ENCODE assay signal across 10 mouse cellular contexts in the genomic region with DNA sequence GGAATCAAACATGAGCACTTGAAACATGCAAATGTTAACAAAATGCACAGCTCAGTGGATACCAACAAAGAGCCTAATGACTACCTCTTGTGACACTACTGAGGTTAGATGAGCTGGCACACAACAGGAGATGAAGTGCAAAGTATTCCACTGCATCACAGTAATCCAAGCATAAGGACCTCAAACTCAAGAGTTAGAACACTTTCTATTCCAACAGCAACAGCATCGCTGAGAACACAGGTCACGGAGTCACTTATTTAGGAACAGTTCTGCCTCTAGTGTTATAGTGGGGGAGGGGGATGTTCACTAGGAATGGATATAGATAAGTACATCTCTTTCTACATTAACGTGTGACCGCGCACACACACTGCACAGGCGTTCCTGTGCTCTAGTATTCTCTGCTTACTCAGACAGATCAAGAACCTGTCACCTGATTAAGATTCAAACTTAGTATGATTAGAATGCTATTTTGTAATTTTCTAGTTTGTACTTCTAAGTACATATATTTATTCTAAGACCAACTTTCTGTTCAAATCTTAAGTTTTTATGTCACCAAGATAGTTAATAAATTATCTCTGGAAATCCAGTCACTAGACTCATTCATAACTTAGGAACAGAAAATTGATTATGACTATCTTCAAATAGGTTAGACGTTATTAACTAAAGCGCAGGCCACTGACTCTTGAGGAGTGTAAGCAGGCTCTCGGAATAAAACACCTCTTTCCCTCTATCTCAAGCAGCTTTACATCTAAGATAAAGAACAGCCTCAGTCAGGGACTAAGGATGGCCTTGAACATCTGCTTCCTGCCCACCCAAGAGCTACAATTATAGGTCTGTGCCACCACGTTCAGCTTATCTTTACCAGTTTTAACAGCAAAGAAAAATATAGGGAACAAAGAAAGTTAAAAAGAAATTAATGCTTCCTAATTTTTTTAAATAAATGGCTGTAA. TPM values are rescaled to one million over a fixed set of nuclear protein-coding genes. Genes with fewer than 3 reads are reported as not detected.
DNase-seq lines count a peak whose midpoint lies in the region; ATAC-seq and TF ChIP-seq lines count a peak whose summit lies in the region.
"Had no signal": no experiment of that assay in that cellular context is flagged by ENCODE, and none has a peak within 500 bp of the region (broad histone marks: within the 10 kb centered on the region; RNA-seq: fewer than 3 reads in every experiment).

No protein-coding gene starts in this region.

- H3K9ac ChIP-seq in hindbrain, embryonic 11.5 days (ENCODE audit: low read depth, low read length): no peak overlapping the region
- H3K9ac ChIP-seq in midbrain, postnatal 0 days (replicated peaks; ENCODE audit: low read length, poor library complexity, severe bottlenecking): no peak overlapping the region

- no peaks in the 10 kb centered on the region for H3K9me3 ChIP-seq in hindbrain, embryonic 11.5 days (ENCODE audit: control insufficient read depth, low read length)
- H3K9me3 ChIP-seq in midbrain, postnatal 0 days (ENCODE audit: low read length): no peaks in the 10 kb centered on the region

- peaks cover 8% of the 10 kb centered on the region for H3K36me3 ChIP-seq in hindbrain, embryonic 11.5 days (ENCODE audit: control insufficient read depth, insufficient read depth, low read length)
- H3K36me3 ChIP-seq in midbrain, postnatal 0 days (ENCODE audit: insufficient read depth, low read length): peaks cover 3% of the 10 kb centered on the region; the same call in 1 of the 2 replicates

- ATAC-seq in hindbrain, embryonic 11.5 days (ENCODE audit: low FRiP score): no peak
- ATAC-seq in midbrain, postnatal 0 days (ENCODE audit: low FRiP score): no peak

- no peak overlapping the region; the same call in 1 of the 2 replicates for H3K4me3 ChIP-seq in layer of hippocampus, adult 2 months
- H3K4me3 ChIP-seq in hindbrain, embryonic 11.5 days (ENCODE audit: low read depth, low read length): no peak overlapping the region
- no peak overlapping the region for H3K4me3 ChIP-seq in midbrain, postnatal 0 days (ENCODE audit: low read depth, low read length)

- 87% methylated on average over 10 of the region's 10 CpGs for WGBS in hindbrain, embryonic 11.5 days
- 65% methylated on average over 10 of the region's 10 CpGs for WGBS in midbrain, postnatal 0 days

- DNase-seq in layer of hippocampus, adult 2 months (ENCODE audit: low spot score in 2 of 2): no peak
- no peak for DNase-seq in layer of hippocampus, adult 8-10 months (ENCODE audit: low spot score in 2 of 2)
- peak; percentile 36 for DNase-seq in R1 (ENCODE audit: low read depth, low spot score)
- DNase-seq in hindbrain, embryonic 11.5 days (ENCODE audit: low spot score): peak; percentile 17
- DNase-seq in midbrain, postnatal 0 days (ENCODE audit: low spot score): no peak
- DNase-seq in cerebellum, adult 9-11 months: no peak
- DNase-seq in urinary bladder, postnatal 10 days (ENCODE audit: low spot score): no peak
- no peak for DNase-seq in adrenal gland, postnatal 36 days
- DNase-seq: gastrocnemius, postnatal 25 days; thymus, adult 2 months had no signal

- peak overlapping the region; percentile 28; the same call in 1 of the 2 replicates for H3K27ac ChIP-seq in layer of hippocampus, adult 2 months
- H3K27ac ChIP-seq in hindbrain, embryonic 11.5 days (ENCODE audit: low read depth, low read length): no peak overlapping the region
- 0 out of 2 replicates have a peak overlapping the region, but pooled peaks have one; percentile 9 for H3K27ac ChIP-seq in midbrain, postnatal 0 days (ENCODE audit: low read depth, low read length)

- H3K4me1 ChIP-seq in hindbrain, embryonic 11.5 days (replicated peaks; ENCODE audit: control insufficient read depth, insufficient read depth, low read length): no peaks in the 10 kb centered on the region
- 0 out of 2 replicates have a peak, but pooled peaks cover 2% of the 10 kb centered on the region for H3K4me1 ChIP-seq in midbrain, postnatal 0 days (ENCODE audit: insufficient read depth, low read length)

- TF ChIP-seq CTCF in layer of hippocampus, adult 2 months (conservative IDR thresholded peaks at IDR 0.05): no peak
- TF ChIP-seq CTCF in midbrain, postnatal 0 days (IDR thresholded peaks at IDR 0.05): no peak

- H3K4me2 ChIP-seq in hindbrain, embryonic 11.5 days (replicated peaks; ENCODE audit: low read depth, low read length): no peak overlapping the region
- 0 out of 2 replicates have a peak overlapping the region, but pooled peaks have one; percentile 15 for H3K4me2 ChIP-seq in midbrain, postnatal 0 days (ENCODE audit: low read depth, low read length, poor library complexity, severe bottlenecking)

- no peaks in the 10 kb centered on the region for H3K27me3 ChIP-seq in hindbrain, embryonic 11.5 days (ENCODE audit: control insufficient read depth, insufficient read depth, low read length)
- H3K27me3 ChIP-seq in midbrain, postnatal 0 days (ENCODE audit: insufficient read depth, low read length): no peaks in the 10 kb centered on the region

RNA-seq across cellular contexts. Expression of gene Chd2, which starts 5.2 kb away (rescaled TPM):
- total RNA-seq in layer of hippocampus, adult 2 months (2021): 10 to 100 TPM; 57.1 to 58.3 TPM
- 10 to 100 TPM; 42.5 to 70.6 (median 55.4) TPM for total RNA-seq in layer of hippocampus, adult 8-10 months (2022)
- 45.4 and 64.4 TPM in 2 replicates for polyA plus RNA-seq in hindbrain, embryonic 11.5 days (2014; fragmentation: Nextera tagmentation; extraction: Ambion mirVana)
- 34.0 and 34.4 TPM in 2 replicates for total RNA-seq in midbrain, postnatal 0 days (2014; rRNA removed)
- 33.2 and 43.8 TPM in 2 replicates for polyA plus RNA-seq in midbrain, postnatal 0 days (2015; fragmentation: Nextera tagmentation; extraction: Ambion mirVana)
- 10 to 100 TPM; 40.9 to 41.6 TPM for total RNA-seq in adrenal gland, postnatal 36 days (2021)

Comparison
In these comparisons a context has a peak if more than half of its experiments do, and no peak if none do; other contexts are left out.
1. DNase-seq: peak in R1 (single experiment) and hindbrain, embryonic 11.5 days (single experiment); none in layer of hippocampus, adult 2 months (0 of 2), layer of hippocampus, adult 8-10 months (0 of 2), midbrain, postnatal 0 days (single experiment), cerebellum, adult 9-11 months (single experiment), urinary bladder, postnatal 10 days (single experiment) and adrenal gland, postnatal 36 days (0 of 2).